Mouse (Mus musculus): ENCODE results near the gene Atf2.
"Not testable (repeated sequence)": the region's sequence is repeated elsewhere in the genome, so short reads cannot be mapped to it uniquely, and the experiment has no call there.

The Atf2 gene

DNA sequence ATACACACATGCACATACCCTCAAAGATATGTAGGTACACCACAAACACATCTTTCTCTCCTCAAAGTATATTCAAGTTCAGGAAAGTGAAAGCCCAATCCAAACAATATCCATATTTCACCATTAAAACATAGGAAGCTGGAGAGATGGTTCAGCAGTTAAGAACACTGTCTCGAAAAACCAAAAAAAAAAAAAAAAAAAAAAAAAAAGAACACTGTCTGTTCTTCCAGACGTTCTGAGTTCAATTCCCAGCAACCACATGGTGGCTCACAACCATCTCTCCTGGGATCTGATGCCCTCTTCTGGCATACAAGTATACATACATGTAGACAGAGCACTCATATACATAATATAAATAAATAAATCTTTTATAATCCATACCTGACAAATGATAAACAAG is 6.4 kb downstream of the Atf2 start:
- DNase-seq (ENCODE audit: low spot score in 2 of 2) = no peak

DNA sequence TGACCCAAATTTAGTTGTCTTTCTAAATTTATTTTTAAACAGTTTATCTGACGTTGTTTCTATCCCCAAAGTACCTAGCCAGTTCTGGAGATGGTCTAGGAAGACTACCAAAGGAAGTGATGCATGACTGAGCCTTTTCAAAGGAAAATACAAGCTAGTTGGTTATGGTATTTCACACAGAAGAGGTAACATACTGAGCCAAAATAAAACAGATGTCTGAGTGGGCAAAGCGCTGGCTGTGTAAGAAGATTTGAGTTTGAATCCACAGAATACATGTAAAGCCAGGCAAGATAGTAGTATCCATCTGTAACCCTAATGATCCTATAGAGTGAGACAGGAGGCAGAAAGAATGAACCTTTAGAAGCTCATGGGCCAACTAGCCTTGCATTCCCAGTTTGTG is 14.5 kb downstream of the Atf2 start:
- no peak for DNase-seq (ENCODE audit: low spot score in 2 of 2)

DNA sequence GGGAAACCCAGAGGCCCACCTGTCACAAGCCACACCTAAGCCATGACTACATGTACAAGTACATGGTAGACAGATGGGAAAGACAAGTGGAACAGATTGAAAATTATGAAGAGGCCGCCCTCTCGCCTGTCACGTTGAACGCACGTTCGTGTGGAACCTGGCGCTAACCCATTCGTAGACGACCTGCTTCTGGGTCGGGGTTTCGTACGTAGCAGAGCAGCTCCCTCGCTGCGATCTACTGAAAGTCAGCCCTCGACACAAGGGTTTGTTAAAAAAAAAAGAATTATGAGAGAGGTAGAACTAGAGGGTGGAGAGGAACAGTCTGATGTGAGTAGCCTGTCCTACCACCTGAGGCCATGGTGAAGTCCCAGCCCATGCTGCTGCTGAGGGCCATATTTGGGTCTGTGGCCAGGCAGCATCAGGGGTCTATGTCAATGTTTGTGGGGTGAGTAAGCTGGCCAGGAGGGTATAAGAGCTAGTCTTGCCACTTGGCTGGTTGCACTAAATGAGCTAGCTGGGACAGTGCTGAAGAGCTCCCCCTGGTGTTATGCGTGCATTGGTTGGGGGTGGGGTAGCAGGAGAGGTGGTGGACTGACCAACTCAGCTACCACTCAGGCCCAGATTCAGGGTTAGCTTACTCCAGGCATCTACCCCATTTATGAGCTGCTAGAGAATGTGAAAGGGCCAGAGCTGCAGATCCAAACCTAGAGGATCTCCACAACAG is 24.5 kb downstream of the Atf2 start:
- peak; percentile 31 to 64 for DNase-seq (ENCODE audit: low spot score in 2 of 2)

DNA sequence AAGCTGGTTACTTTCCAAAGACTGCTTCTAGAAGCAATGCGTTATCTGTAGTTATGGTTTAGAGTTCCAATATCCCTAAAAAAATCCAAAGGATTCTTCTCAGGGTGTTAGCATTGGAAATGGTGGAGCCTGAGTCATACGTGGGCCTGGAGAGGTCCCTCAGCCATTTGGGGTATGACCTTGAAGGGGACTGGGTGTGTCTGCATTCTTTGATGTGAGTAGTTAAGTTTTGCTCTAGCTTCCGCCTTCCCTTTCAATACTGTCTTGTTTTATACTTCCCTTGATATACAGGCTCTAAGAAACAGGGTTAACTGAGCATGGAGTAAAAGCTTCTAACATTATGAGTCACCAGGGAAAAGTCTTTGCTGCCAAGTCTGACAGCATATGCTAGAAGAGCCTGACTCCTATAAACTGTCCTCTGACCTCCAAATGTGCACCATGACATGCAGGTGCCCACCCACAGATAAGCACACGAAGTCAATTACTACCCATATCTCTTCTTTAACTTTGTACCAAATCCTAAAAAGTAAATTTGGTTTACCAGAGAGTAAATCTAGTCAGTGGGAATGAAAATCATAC is 32.3 kb downstream of the Atf2 start:
- no peak for DNase-seq (ENCODE audit: low spot score in 2 of 2)

DNA sequence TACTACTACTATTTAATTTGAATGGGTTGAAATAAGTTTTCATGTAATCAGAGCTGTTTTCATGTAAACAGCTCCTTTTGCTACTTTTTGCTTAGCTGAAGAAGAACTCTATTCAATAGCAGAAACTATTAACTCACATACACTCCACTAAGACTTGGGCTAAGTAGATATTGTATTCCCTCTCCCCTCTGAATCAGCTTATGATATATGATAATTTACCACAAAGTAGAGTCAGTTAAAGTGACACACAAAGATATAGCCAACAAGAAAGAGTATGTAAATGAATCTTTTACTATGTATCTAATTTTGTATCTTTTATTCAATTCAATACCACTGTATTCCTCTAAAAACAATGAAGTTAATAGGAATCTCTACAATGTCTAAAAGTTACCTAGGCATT is 35.1 kb downstream of the Atf2 start:
- no peak for DNase-seq (ENCODE audit: low spot score in 2 of 2)

DNA sequence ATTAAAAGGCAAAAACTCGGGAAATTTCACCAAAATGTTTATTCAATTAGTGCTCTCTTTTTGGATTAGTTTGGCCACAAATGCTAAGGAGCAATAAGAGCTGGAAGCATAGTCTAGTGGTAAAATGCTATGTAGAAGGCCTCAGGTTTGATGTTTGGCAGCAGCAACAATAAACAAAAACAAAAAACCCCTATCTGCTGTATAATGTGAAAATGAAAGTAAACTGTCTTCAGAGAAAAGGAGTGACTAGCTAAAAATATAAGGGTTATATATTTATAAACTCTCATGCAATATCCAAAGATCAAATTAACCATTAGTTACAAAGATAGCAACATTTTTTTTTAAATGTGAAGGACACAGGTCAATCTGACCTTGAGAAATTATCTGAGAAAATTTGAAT is 36.2 kb downstream of the Atf2 start:
- no peak for DNase-seq (ENCODE audit: low spot score in 2 of 2)

DNA sequence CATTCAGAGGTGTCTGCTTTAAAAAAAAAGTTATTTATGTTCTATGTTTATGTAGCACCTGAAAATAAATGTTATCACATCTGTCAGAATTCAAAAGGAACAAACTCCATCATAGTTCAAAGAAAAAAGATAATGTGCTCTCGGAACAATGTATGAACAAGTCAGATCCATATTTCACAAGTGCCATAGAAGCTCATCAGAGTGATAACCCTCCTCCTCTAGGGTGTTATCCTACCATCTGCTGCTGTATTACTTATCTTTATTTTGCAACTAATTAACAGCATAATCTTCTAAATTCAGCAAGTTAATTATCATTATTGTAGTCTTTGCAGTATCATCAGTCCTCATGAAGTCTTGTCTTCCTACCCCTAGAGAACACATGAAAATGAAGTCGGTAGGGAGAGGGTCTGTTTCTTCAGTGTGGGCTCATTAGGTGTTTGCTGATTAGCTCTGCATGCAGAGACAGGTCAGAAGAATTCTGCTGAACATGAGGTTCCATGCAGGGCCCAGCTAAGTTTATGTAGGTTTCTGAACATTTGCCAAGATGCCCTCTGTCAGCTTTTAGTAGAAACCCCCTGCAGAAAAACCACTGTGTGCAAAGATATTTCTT is 57.9 kb downstream of the Atf2 start:
- DNase-seq (ENCODE audit: low spot score in 2 of 2) = no peak

DNA sequence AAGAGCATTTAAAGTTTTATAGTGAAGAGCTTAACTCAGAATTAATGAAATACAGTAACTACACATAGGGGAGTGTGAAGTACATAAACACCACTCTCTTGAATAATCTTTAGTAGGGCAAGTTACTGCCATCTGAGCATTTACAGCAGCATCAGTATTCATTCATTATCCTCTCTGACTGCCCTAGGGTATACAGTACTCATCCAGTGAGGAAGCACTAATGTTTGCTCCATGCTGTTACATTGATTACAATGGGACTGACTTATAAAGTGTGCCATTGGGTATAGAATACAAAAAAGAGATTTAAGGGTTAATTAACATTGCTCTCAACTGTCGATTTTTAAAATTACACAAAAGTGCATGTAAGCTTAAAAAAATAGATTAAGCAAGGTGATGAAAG is 59.2 kb downstream of the Atf2 start:
- no peak for DNase-seq (ENCODE audit: low spot score in 2 of 2)

DNA sequence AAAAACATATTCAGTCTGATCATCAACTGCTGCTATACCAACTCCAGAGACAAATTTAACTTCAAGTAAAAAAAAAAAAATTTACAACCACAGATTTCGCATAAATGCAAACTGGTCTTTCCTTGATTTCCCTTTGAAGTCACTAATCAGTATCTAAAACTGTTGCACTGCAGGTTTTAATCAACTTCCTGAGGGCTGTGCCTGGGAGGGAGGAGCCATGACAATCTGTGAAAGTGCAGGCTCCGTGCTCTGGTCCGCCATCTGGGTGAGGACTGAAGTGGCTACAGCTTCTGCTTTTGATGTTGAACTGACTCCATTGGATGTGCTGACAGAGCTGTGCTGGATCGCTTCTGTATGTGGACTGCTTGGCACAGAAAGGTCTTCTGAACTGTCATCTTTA is 73.7 kb downstream of the Atf2 start:
- DNase-seq (ENCODE audit: low spot score in 2 of 2) = no peak

DNA sequence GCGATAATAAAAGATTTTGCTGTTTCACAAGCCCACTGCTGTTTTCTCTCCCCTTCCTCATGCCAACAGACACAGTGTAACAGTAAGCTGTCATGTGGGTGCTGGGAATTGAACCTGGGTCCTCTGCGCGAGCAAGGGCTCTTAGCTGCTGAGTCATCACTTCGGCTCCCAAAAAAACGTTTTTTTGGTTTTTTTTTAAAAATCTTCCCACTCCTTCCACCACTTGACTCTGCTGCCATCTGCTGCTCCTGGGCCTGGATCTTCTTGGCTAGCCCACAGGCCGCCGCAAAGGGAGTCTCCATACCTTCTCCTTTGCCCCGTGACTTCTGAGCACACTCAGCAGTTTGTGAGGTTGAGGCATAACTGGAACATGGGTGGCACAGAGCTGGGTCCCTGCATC is 84.8 kb downstream of the Atf2 start:
- DNase-seq (ENCODE audit: low spot score in 2 of 2) = no peak

DNA sequence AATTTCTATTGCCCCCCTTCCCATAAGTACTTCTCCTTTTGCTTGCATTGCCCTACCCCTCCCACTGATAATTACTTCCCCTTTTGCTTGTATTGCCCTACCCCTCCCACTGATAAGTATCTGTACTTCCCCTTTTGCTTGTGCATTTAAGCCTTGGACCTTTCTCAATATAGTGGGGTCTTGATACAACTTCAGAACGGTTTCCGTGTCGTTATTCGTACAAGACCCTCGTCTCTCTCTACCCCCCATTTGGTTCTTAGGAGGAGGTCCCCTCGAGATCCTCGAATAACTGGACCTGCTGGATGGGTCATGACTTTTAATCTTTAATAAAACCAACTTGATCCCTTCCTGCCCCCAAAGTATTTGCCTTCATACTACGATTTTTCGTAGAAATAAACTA is 92.3 kb downstream of the Atf2 start:
- DNase-seq (ENCODE audit: low spot score in 2 of 2) = not testable (repeated sequence)

DNA sequence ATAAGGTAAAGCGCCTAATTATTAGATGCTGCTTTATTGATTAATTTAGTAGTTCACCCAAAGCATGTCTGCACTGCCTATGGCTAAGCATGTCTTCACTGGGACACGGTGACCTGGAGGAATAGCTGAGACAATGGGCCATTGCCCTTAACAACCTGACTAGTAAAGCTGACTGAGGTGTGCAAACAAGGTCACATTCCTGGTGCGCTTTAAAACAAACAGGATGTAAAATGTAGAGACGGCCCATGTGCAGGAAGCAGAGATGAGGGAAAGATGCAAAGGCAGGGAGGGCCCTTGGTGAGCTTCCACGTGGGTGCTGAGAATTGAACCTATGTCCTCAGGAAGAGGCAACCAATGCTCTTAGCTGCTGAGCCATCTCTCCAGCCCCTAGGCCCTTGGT is 93.7 kb downstream of the Atf2 start:
- no peak for DNase-seq (ENCODE audit: low spot score in 2 of 2)

DNA sequence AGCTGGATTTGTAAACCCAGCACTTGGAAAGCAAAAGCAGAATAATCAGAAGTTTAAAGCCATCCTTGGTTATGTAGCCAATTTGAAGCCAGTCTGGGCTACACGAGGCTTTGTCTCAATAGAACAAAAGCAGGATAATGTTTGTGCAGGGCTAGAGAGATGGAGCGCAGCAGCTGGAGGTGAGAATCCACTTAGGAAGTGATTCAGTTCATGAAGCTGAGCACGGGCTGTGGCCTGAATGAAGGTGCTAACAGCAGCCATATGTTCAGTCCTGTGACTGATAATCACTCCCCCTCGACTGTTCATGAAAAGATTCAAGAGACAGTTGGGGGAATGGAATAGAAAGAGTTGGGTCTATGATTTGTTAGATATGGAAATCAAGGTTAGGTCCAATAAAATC is 94.3 kb downstream of the Atf2 start:
- no peak for DNase-seq (ENCODE audit: low spot score in 2 of 2)

DNA sequence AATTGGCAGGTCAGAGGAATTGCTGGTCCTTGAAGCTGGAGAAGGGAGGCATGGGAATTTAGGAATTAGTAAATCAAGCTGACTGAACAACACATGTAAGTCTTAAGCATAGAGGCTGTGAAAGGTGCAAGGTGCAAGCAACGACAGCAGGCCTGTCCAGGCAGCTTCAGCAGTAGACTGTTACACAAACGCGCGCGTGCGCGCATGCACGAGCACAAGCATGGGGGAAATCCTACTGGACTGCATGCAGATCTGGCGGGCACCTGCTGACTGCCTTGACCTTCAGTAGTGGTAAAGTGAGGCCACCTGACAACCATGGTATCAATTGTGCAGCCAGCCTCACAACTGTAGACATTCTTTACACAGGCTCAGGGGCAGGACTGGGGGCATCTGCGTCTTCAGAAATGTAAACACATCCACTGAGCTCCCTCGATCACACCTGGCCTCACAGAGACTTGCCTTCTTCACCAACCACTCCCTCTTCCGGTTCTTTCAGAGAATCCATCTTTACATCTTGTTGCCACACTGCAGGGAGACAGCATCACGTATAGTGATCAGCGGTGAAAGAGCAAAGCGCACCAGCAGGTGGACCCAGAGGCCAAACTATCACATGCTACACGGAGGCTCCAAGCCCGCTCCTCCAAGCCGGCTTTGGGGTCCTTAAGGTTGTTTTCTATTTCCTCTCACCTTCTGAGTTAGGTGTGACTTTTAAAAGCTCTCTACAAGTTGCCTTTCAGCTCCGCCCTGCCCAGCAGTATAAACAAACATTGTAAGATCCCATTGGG is 100.4 kb downstream of the Atf2 start:
- DNase-seq (ENCODE audit: low spot score in 2 of 2) = no peak

DNA sequence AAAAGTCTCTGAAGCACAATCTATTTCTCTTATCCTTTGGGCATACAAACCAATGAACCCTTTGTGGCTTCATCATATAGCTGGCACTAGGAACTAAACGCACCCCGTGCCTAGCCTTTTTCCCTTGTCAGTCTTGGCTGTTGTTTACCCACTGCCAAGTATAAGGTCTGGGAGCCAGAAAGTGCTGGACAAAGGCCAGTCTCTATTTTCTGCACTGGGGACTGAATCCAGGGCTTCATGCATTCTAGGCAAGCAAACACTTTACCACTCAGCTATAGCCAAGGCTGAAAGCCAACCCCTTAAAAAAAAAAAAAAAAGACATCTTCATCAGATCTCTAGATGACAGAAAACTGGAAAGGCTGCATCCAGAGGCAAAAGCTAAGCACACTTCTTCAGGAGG is 102.1 kb downstream of the Atf2 start:
- DNase-seq (ENCODE audit: low spot score in 2 of 2) = no peak

DNA sequence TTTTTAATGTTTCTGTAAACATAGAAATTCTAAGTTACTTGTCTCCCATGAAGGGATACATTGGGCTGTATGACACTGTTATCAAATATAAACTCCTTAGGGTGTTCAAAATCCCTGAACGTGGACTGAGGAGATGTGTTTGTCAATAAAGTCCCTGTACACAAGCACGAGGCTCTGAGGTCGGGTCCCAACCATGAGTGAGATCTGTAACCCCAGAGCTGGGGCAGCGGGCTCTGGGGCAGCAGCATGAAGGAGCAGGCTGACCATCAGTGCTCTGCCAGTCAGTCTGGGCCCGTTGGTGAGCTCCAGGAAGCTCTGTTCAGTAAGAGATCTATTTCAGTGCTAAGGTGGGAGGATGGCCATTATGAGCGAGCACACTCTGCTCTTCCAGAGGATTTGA is 104.0 kb downstream of the Atf2 start:
- no peak for DNase-seq (ENCODE audit: low spot score in 2 of 2)

DNA sequence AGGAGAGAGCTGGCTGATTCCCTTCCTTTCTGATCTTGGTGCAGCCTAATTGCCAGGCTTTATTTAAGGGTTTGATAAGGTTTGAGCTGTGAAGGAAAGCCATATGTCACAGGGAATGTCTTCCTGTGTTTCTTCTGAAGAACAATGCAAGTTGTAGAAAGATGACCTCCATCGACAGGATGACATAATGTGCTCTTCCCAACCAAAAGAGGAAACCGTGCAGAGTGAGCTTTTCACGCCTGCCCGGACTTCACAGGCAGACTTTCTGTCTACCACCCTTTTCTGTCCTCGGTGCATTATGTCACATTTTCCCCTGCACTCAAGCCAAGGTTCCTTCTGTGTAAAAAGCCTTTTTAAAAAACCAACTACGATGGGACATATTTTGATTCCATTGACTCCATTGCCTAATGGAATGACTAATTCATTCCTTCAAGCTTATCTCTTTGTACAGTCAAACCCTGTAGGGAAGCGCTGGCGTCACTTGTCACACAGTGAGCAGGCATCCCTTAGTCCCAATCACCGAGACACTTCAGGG is 110.0 kb downstream of the Atf2 start:
- DNase-seq (ENCODE audit: low spot score in 2 of 2) = no peak

DNA sequence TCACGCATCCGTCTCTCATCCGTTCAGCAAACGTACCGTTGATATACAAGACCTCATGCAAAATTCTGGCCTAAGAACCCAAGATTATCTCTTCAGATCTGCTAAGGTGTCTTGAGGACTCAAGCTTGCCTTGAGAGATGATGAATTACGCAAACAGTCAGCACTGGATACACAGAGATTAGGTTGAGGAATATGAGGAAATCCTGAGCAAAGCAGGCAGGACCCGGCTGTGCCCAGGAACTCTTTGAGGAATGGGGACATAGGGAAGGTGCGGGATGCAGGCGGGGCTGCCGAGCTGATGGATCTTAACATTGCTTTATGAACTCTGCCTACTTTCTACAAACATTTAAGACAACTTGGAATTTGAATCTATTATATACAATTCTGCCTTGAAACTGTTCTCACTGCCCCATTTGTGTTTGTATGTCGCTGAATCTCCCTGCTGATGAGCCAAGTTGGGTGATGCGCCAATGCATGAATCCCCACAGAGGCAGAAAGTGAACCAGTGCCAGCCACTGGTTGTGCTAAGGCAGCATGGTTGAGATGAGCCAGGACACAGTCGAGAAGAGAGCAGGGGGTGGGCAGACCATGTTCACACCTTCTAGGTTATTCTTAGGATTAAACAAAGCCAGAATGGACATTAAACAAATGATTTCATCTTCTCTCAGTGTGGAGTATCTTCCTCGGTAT is 112.0 kb downstream of the Atf2 start:
- DNase-seq (ENCODE audit: low spot score in 2 of 2) = no peak

DNA sequence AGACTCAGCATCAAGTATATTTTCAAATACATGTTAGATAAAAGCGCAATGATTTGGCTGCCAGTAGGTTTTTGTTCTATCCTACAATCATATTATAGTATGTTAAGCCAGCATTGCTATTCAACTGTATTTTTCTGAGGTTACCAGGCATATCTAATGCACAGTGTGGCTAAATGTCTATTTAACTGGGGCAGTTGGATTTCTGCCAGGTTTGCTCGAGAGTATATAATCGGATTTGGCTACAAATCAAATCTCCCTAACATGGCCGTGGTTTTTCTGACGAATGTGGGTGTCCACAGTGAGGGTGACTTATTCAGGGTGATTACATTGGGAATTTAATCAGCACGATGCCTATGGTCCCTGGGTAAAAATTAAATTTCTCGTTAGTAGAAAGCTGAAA is 112.6 kb downstream of the Atf2 start:
- DNase-seq (ENCODE audit: low spot score in 2 of 2) = no peak

DNA sequence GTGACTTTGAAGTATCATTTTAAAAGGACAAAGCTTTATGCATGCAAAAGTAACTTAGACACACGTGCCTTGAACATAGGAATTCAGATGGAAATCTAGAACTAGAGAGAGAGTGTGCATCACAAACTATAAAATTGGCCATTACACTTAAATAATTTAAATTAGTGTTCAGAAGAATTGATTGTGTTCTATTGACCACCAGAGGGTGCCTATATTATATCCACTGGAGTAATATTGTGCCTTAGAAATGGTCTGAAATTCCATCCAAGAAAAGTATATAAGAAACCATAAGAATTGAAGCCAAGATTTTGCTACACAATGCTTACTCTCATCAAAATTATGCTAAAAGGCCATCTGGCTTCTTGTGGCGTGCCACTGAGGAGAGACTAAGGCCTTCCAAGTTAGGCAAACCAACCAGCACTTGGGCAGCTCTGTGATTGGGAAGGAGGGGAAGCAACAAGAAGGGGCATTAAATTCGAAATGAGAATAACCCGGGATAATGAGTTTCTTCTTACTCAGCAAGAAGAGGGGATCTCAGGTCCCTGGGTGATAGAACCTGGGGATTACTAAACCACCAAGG is 113.3 kb downstream of the Atf2 start:
- no peak for DNase-seq (ENCODE audit: low spot score in 2 of 2)

DNA sequence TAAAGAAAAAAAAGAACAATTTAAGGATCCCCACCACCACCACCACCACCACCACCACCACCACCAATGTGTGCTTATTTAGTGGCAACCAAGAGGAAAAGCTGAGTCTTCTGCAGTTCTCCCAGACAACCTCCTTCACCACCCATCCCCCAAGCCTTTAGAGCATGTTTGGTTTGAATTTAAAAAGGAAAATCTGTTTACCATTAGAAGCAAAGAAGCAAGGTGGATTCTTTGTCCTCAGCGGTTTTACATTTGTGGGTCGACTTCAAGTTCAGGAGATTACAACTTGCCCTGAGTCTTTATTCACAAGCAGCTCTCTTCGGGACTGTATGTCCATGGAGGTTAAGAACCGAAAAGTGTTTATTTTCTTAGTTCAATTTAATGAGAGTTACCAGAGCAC is 115.5 kb downstream of the Atf2 start:
- no peak for DNase-seq (ENCODE audit: low spot score in 2 of 2)
